Mouse (Mus musculus) mouse embryonic stem cell (cell line): Measurements from ENCODE around the gene Rps25.
"Not testable (repeated sequence)": the region's sequence is repeated elsewhere in the genome, so short reads cannot be mapped to it uniquely, and the experiment has no call there.

Experiments used
- in situ Hi-C, 2 experiments: fragments of 300-500 bp; cut with MboI; formaldehyde crosslinking; loops; 1 replicate in 1 of 2; 3 replicates in 1 of 2; pipeline ENCODE4 v1.14.3; 2019 to 2020; ENCODE audit warnings: low sequenced_read_pairs in 2 of 2, low pct_unique_long_range_greater_than_20kb in 1 of 2, mixed read lengths in 1 of 2; ENCODE audit not compliant: unreplicated experiment in 1 of 2

Gene Rps25

GRCm38 (mm10) chr9:44406906-44407751 lies at the start of gene Rps25, which contains the start of gene Trappc4:
Gene Rps25, plus strand, starts transcription at chr9:44407139.
Gene Trappc4, minus strand, starts transcription at chr9:44407600.
- in situ Hi-C loops: no loop called here

GRCm38 (mm10) chr9:44357207-44357606 lies 49.7 kb upstream of the Rps25 start:
- in situ Hi-C loops: no loop called here

GRCm38 (mm10) chr9:44361190-44361917 lies 45.6 kb upstream of the Rps25 start, which contains the start of gene Vps11:
Gene Vps11, minus strand, starts transcription at chr9:44361670.
- in situ Hi-C loops: no loop called here

- in situ Hi-C loops: not testable (repeated sequence)
Observed at GRCm38 (mm10) chr9:44361931-44362330, 45.0 kb upstream of the Rps25 start.

- in situ Hi-C loops: no loop called here
Observed at GRCm38 (mm10) chr9:44364480-44364879, 42.5 kb upstream of the Rps25 start.

GRCm38 (mm10) chr9:44373386-44373785 lies 33.6 kb upstream of the Rps25 start:
- in situ Hi-C loops: no loop called here

GRCm38 (mm10) chr9:44376141-44376540 lies 30.8 kb upstream of the Rps25 start:
- in situ Hi-C loops: no loop called here

GRCm38 (mm10) chr9:44377335-44377734 lies 29.6 kb upstream of the Rps25 start:
- in situ Hi-C loops: not testable (repeated sequence)

GRCm38 (mm10) chr9:44378153-44378730 lies 28.7 kb upstream of the Rps25 start:
- in situ Hi-C loops: no loop called here

GRCm38 (mm10) chr9:44379054-44379834 lies 27.7 kb upstream of the Rps25 start, which contains the start of gene Hyou1:
Gene Hyou1, plus strand, starts transcription at chr9:44379490.
- in situ Hi-C loops: no loop called here

GRCm38 (mm10) chr9:44379862-44380261 lies 27.1 kb upstream of the Rps25 start:
- in situ Hi-C loops: no loop called here

- in situ Hi-C loops: no loop called here
Observed at GRCm38 (mm10) chr9:44384596-44384995, 22.3 kb upstream of the Rps25 start.

- in situ Hi-C loops: no loop called here
Observed at GRCm38 (mm10) chr9:44387221-44387620, 19.7 kb upstream of the Rps25 start.

GRCm38 (mm10) chr9:44389273-44389672 lies 17.7 kb upstream of the Rps25 start:
- in situ Hi-C loops: no loop called here

- in situ Hi-C loops: no loop called here
Observed at GRCm38 (mm10) chr9:44391466-44391865, 15.5 kb upstream of the Rps25 start.

GRCm38 (mm10) chr9:44396684-44397411 lies 10.1 kb upstream of the Rps25 start, which contains the start of gene Slc37a4:
Gene Slc37a4, plus strand, starts transcription at chr9:44396852.
- in situ Hi-C loops: no loop called here

GRCm38 (mm10) chr9:44398087-44398486 lies 8.9 kb upstream of the Rps25 start:
- in situ Hi-C loops: no loop called here

- in situ Hi-C loops: no loop called here
Observed at GRCm38 (mm10) chr9:44398551-44398950, 8.4 kb upstream of the Rps25 start.
